Mouse (Mus musculus): ENCODE data around the gene Hoxa7. TPM values are rescaled to one million over a fixed set of nuclear protein-coding genes. Genes with fewer than 3 reads are reported as not detected.

Hoxa7 gene
- total and polyA plus RNA-seq, 2 experiments from 2014 or later = not detected

GRCm38 (mm10) chr6:52267221-52267620 lies 45.6 kb upstream of the Hoxa7 start:
- DNase-seq (ENCODE audit: low spot score) (no peak), ATAC-seq (ENCODE audit: low FRiP score) (no peak)
- Histone ChIP-seq H3K27ac (ENCODE audit: low read depth, low read length) (no peak overlapping the region), H3K27me3 (ENCODE audit: insufficient read depth, low read length) (peaks cover 95% of the 10 kb centered on the region), H3K4me1 (ENCODE audit: insufficient read depth, low read length) (no peaks in the 10 kb centered on the region; the same call in 1 of the 2 replicates), H3K36me3 (ENCODE audit: insufficient read depth, low read length) (no peaks in the 10 kb centered on the region), H3K4me2 (ENCODE audit: low read depth, low read length, poor library complexity, severe bottlenecking) (no peak overlapping the region), H3K9me3 (ENCODE audit: low read length) (no peaks in the 10 kb centered on the region), H3K9ac (replicated peaks; ENCODE audit: low read length, poor library complexity, severe bottlenecking) (no peak overlapping the region), H3K4me3 (ENCODE audit: low read depth, low read length) (no peak overlapping the region)
- TF ChIP-seq CTCF (IDR thresholded peaks at IDR 0.05) = no peak
- 15% methylated on average over 5 of the region's 5 CpGs for WGBS

DNA sequence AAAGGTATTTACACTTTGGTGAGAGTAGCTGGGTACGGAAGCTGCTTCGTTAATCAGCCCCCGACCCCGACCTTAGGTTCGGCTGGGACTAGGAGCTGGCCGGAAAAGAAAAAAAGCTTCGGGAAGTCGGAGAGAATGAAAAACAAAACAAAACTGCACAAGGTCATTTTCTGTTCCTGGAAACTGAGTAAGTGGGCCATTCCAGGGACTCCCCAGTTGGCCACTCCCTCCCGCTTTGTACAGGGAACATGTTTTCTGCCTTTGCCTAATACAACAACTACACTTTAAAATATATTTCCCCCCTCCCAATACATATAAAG lies 45.0 kb upstream of the Hoxa7 start:
- ATAC-seq (ENCODE audit: low FRiP score) = no peak
- no peaks in the 10 kb centered on the region; the same call in 1 of the 2 replicates for H3K4me1 ChIP-seq (ENCODE audit: insufficient read depth, low read length)

DNA sequence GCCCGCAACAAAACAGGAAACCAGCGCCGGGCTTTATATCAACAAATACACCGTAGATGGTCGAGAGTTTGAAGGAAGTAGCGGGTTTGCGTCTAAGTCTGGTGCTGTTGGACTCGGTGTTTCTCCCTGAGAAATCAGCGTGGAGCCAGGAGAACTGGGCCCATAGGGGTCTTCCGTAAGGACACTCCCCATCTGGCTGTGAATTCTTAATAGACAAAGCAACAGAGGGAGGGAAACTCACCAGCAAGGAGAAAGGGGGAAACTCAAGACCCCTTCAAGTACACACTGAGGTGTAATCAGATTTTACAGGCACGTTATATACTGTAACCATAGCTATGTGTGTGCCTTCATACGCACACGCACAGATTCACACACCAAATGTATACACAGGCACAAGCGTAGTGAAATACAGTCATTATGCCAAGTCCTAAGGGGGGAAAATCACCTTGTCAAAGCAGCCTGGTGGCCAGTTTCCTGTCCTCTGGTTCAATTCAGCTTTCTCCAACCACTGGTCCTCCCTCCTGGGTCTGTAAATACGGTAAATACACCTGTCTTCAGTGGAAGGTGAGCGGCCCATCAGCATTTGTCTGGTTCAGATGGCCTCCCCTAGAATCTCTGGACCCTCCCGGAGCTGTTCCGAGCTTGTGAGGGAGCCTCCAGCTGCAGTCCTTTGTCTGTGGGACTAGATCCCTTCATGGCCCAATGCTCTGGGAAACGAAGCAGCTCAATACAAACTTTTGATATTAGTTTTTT lies 44.4 kb upstream of the Hoxa7 start:
- no peak overlapping the region for H3K4me2 ChIP-seq (ENCODE audit: low read depth, low read length, poor library complexity, severe bottlenecking)
- no peaks in the 10 kb centered on the region; the same call in 1 of the 2 replicates for H3K4me1 ChIP-seq (ENCODE audit: insufficient read depth, low read length)
- H3K36me3 ChIP-seq (ENCODE audit: insufficient read depth, low read length) = no peaks in the 10 kb centered on the region
- H3K9ac ChIP-seq (replicated peaks; ENCODE audit: low read length, poor library complexity, severe bottlenecking) = no peak overlapping the region
- no peaks in the 10 kb centered on the region for H3K9me3 ChIP-seq (ENCODE audit: low read length)
- no peak for TF ChIP-seq CTCF (IDR thresholded peaks at IDR 0.05)
- WGBS = under 1% methylated on average over 19 of the region's 19 CpGs
- ATAC-seq (ENCODE audit: low FRiP score) (no peak), DNase-seq (ENCODE audit: low spot score) (no peak)
- H3K27me3 ChIP-seq (ENCODE audit: insufficient read depth, low read length) = peaks cover 95% of the 10 kb centered on the region
- no peak overlapping the region for H3K27ac ChIP-seq (ENCODE audit: low read depth, low read length)
- H3K4me3 ChIP-seq (ENCODE audit: low read depth, low read length) = no peak overlapping the region

More for the DNA sequence above, 45.0 kb upstream of the Hoxa7 start:
- Histone ChIP-seq H3K27me3 (ENCODE audit: insufficient read depth, low read length) (peaks cover 97% of the 10 kb centered on the region), H3K27ac (ENCODE audit: low read depth, low read length) (no peak overlapping the region), H3K4me3 (ENCODE audit: low read depth, low read length) (no peak overlapping the region), H3K36me3 (ENCODE audit: insufficient read depth, low read length) (no peaks in the 10 kb centered on the region), H3K9ac (replicated peaks; ENCODE audit: low read length, poor library complexity, severe bottlenecking) (no peak overlapping the region), H3K9me3 (ENCODE audit: low read length) (no peaks in the 10 kb centered on the region), H3K4me2 (ENCODE audit: low read depth, low read length, poor library complexity, severe bottlenecking) (no peak overlapping the region)
- WGBS = 2% methylated on average over 9 of the region's 9 CpGs
- TF ChIP-seq CTCF (IDR thresholded peaks at IDR 0.05) = no peak
- DNase-seq (ENCODE audit: low spot score) = no peak

GRCm38 (mm10) chr6:52265306-52265912 lies 43.8 kb upstream of the Hoxa7 start:
- peaks cover 93% of the 10 kb centered on the region for H3K27me3 ChIP-seq (ENCODE audit: insufficient read depth, low read length)
- DNase-seq (ENCODE audit: low spot score) (no peak), ATAC-seq (ENCODE audit: low FRiP score) (no peak)
- H3K36me3 ChIP-seq (ENCODE audit: insufficient read depth, low read length) = no peaks in the 10 kb centered on the region
- under 1% methylated on average over 18 of the region's 18 CpGs for WGBS
- TF ChIP-seq CTCF (IDR thresholded peaks at IDR 0.05) = no peak
- H3K9ac ChIP-seq (replicated peaks; ENCODE audit: low read length, poor library complexity, severe bottlenecking) = no peak overlapping the region
- no peak overlapping the region for H3K27ac ChIP-seq (ENCODE audit: low read depth, low read length)
- no peak overlapping the region for H3K4me3 ChIP-seq (ENCODE audit: low read depth, low read length)
- no peak overlapping the region for H3K4me2 ChIP-seq (ENCODE audit: low read depth, low read length, poor library complexity, severe bottlenecking)
- H3K4me1 ChIP-seq (ENCODE audit: insufficient read depth, low read length) = no peaks in the 10 kb centered on the region
- no peaks in the 10 kb centered on the region for H3K9me3 ChIP-seq (ENCODE audit: low read length)

- no peak for DNase-seq (ENCODE audit: low spot score)
- no peaks in the 10 kb centered on the region for H3K36me3 ChIP-seq (ENCODE audit: insufficient read depth, low read length)
- peaks cover 92% of the 10 kb centered on the region for H3K27me3 ChIP-seq (ENCODE audit: insufficient read depth, low read length)
- ATAC-seq (ENCODE audit: low FRiP score) = no peak
- WGBS = 3% methylated on average over 5 of the region's 5 CpGs
- H3K27ac ChIP-seq (ENCODE audit: low read depth, low read length) = no peak overlapping the region
- H3K4me3 ChIP-seq (ENCODE audit: low read depth, low read length) = no peak overlapping the region
- H3K4me1 ChIP-seq (ENCODE audit: insufficient read depth, low read length) = no peaks in the 10 kb centered on the region
- H3K4me2 ChIP-seq (ENCODE audit: low read depth, low read length, poor library complexity, severe bottlenecking) = no peak overlapping the region
- H3K9ac ChIP-seq (replicated peaks; ENCODE audit: low read length, poor library complexity, severe bottlenecking) = no peak overlapping the region
- no peaks in the 10 kb centered on the region for H3K9me3 ChIP-seq (ENCODE audit: low read length)
- TF ChIP-seq CTCF (IDR thresholded peaks at IDR 0.05) = no peak
These were observed 42.6 kb upstream of the Hoxa7 start for GRCm38 (mm10) chr6:52264106-52264790.

DNA sequence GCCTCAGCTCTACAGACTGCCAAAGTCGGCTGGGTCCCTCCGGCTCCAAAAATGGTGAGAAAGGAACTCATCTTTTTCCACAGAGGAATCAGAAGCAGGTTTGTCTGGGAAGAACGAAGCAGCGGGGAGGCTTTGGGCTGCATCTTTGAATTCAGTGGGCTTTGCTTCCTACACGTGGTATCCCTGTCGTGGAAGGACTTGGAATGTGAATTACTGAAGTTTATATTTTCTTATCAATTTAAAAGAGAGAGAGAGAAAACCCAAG lies 41.6 kb upstream of the Hoxa7 start:
- DNase-seq (ENCODE audit: low spot score) (no peak), ATAC-seq (ENCODE audit: low FRiP score) (no peak)
- no peak for TF ChIP-seq CTCF (IDR thresholded peaks at IDR 0.05)
- H3K4me3 ChIP-seq (ENCODE audit: low read depth, low read length) = no peak overlapping the region
- H3K4me1 ChIP-seq (ENCODE audit: insufficient read depth, low read length) = no peaks in the 10 kb centered on the region
- H3K27me3 ChIP-seq (ENCODE audit: insufficient read depth, low read length) = peaks cover 88% of the 10 kb centered on the region
- H3K36me3 ChIP-seq (ENCODE audit: insufficient read depth, low read length) = no peaks in the 10 kb centered on the region
- H3K27ac ChIP-seq (ENCODE audit: low read depth, low read length) = no peak overlapping the region
- H3K9me3 ChIP-seq (ENCODE audit: low read length) = no peaks in the 10 kb centered on the region
- no peak overlapping the region for H3K4me2 ChIP-seq (ENCODE audit: low read depth, low read length, poor library complexity, severe bottlenecking)
- no peak overlapping the region for H3K9ac ChIP-seq (replicated peaks; ENCODE audit: low read length, poor library complexity, severe bottlenecking)
- WGBS = 1% methylated on average over 6 of the region's 6 CpGs
